Mouse (Mus musculus) neural tube, embryonic 15.5 days (tissue): ENCODE data around the gene Kirrel. TPM values are rescaled to one million over a fixed set of nuclear protein-coding genes. Genes with fewer than 3 reads are reported as not detected.

Experiments used
- polyA plus RNA-seq: library from polyadenylated mRNA; unstranded; fragments of >200 nt; fragmentation: Nextera tagmentation; extraction: Ambion mirVana; gene quantifications from 2 replicates; pipeline ENCODE4 v1.2.1, GENCODE M21; 2015

Gene Kirrel
- polyA plus RNA-seq, 1 experiment from 2014 or later: 5.9 TPM

Other genes starting within 250 kb of the Kirrel start
- gene Cd1d1, start 175.3 kb downstream of the Kirrel start, polyA plus RNA-seq: 52.0 and 57.0 TPM in 2 replicates
- gene Fcrls, start 89.0 kb upstream of the Kirrel start, polyA plus RNA-seq: 11.3 and 14.1 TPM in 2 replicates
- 0.12 and 0.28 TPM in 2 replicates for gene Cd5l, start 183.1 kb upstream of the Kirrel start, polyA plus RNA-seq
- gene Fcrl1, start 201.6 kb upstream of the Kirrel start, polyA plus RNA-seq: 0.12 and 0.29 TPM in 2 replicates